Mouse (Mus musculus) stomach, postnatal 0 days (tissue): ENCODE data around the gene Catsperd. TPM values are rescaled to one million over a fixed set of nuclear protein-coding genes. Genes with fewer than 3 reads are reported as not detected.

Source experiments
- ATAC-seq: fragments of 200-750 bp; cut with Nextera tagmentation; 2 replicates; pipeline ENCODE4 v1.8.0; 2017; ENCODE audit not compliant: low FRiP score, low TSS enrichment
- DNase-seq: peaks from one replicate; pipeline ENCODE4 v3.0.0-alpha.2; 2016; ENCODE audit warnings: low spot score
- H3K27ac ChIP-seq: fragments of 300-500 bp; sonication (generic); replicated peaks from 2 replicates; pipeline ENCODE4 v1.5.1; 2014; ENCODE audit warnings: mild to moderate bottlenecking, control low read depth
- H3K27me3 ChIP-seq: fragments of 300-500 bp; sonication (generic); 2 replicates; pipeline ENCODE4 v1.6.1; 2014; ENCODE audit warnings: low read length; ENCODE audit not compliant: control insufficient read depth, insufficient read depth
- H3K36me3 ChIP-seq: fragments of 300-500 bp; sonication (generic); 2 replicates; pipeline ENCODE4 v1.6.1; 2014; ENCODE audit warnings: low read length, mixed read lengths; ENCODE audit not compliant: control insufficient read depth, insufficient read depth
- H3K4me1 ChIP-seq: fragments of 300-500 bp; sonication (generic); replicated peaks from 2 replicates; pipeline ENCODE4 v1.6.1; 2014; ENCODE audit warnings: antibody characterized with exemption; ENCODE audit not compliant: control insufficient read depth, insufficient read depth
- H3K4me2 ChIP-seq: fragments of 300-500 bp; sonication (generic); replicated peaks from 2 replicates; pipeline ENCODE4 v1.6.1; 2014; ENCODE audit warnings: low read depth, mild to moderate bottlenecking, control low read depth, moderate library complexity
- H3K4me3 ChIP-seq: fragments of 300-500 bp; sonication (generic); 2 replicates; pipeline ENCODE4 v1.5.1; 2014; ENCODE audit warnings: low read depth, low read length, control low read depth
- H3K9ac ChIP-seq: fragments of 300-500 bp; sonication (generic); 2 replicates; pipeline ENCODE4 v1.6.1; 2014; ENCODE audit warnings: mild to moderate bottlenecking, low read length, control low read depth, mixed read lengths
- H3K9me3 ChIP-seq: fragments of 300-500 bp; sonication (generic); 2 replicates; pipeline ENCODE4 v1.6.1; 2016; ENCODE audit warnings: low read length; ENCODE audit not compliant: control insufficient read depth
- CTCF ChIP-seq: IDR thresholded peaks from 2 replicates; pipeline ENCODE4 v1.5.1; 2016; ENCODE audit warnings: antibody characterized with exemption, low read depth, mild to moderate bottlenecking, moderate library complexity
- EP300 ChIP-seq: optimal IDR thresholded peaks from 2 replicates; pipeline ENCODE3; 2016; ENCODE audit warnings: antibody characterized with exemption
- WGBS: fragments of 180-500 bp; shearing (Covaris S2); extraction: QIAGEN DNeasy Blood & Tissue Kit; methylation state at CpG from one replicate; pipeline ENCODE4 v1.1.7; 2014; 5-methylcytosine and 5-hydroxymethylcytosine counted together
- polyA plus RNA-seq: library from polyadenylated mRNA; unstranded; fragments of >200 nt; fragmentation: Nextera tagmentation; extraction: Ambion mirVana; gene quantifications from 2 replicates; pipeline ENCODE4 v1.2.1, GENCODE M21; 2015

Gene Catsperd
- polyA plus RNA-seq, 1 experiment from 2014 or later: 0.10 TPM

DNA sequence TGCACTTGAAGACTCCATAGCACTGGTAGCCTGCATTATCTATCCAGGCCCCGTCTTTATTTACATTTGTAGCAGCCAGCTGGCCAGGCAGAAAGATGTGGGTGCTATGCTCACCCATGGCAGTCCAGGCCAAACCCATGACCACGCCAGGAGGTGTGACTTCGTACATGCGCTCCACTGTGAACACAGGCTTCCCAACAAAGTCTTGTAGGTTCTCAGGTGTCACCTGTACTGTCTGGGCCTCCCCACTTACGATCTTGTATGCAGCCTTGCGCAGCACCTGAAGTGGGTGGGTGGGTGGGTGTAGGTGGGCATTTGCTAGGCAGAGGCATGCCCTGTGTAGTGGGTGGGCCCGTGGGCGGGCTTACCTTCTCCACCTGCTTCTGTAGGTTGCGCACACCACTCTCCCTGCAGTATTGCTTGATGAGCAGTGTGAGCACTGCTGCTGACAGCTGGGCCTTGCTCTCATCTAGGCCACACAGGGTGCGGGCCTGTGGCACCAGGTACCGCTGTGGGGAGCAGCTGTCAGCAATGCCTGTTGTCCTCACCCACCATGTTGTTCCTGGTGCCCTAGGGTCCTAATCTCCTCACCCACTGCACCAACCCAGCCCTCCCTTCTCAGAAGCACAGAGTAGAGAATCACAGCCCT, 12.7 kb upstream of the Catsperd start:
- Histone ChIP-seq H3K9me3 (no peaks in the 10 kb centered on the region), H3K4me2 (peak overlapping the region; percentile 77), H3K27me3 (no peaks in the 10 kb centered on the region), H3K36me3 (peaks cover 26% of the 10 kb centered on the region), H3K9ac (peak overlapping the region; percentile 85), H3K27ac (no peak overlapping the region), H3K4me3 (no peak overlapping the region), H3K4me1 (peaks cover 1% of the 10 kb centered on the region; the same call in 1 of the 2 replicates)
- ATAC-seq (peak; percentile 15; the same call in 1 of the 2 replicates), DNase-seq (peak; percentile 62)
- TF ChIP-seq CTCF: no peak
- TF ChIP-seq EP300: no peak
- WGBS: 61% methylated on average over 11 of the region's 11 CpGs

DNA sequence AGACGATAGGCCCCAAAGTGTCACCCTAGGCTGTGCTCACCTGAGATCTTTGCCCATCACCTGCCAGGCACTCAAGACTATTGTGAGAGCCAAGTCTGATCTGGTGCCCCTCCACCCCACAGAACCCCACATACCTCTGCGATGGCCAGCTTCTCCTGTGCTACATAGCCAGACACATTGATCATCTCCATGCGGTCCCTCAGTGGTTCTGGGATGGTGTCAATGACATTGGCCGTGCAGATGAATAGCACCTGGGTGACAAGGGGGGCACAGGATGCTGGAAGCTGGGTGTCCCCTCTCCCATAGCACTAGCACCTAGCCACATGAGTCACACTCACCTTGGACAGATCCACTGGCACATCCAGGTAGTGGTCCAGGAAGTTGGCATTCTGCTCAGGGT, 12.2 kb upstream of the Catsperd start:
- no peak for TF ChIP-seq EP300
- no peak for TF ChIP-seq CTCF
- Histone ChIP-seq H3K4me2 (no peak overlapping the region), H3K4me3 (no peak overlapping the region), H3K4me1 (no peaks in the 10 kb centered on the region; the same call in 1 of the 2 replicates), H3K9me3 (no peaks in the 10 kb centered on the region), H3K27ac (no peak overlapping the region), H3K27me3 (no peaks in the 10 kb centered on the region), H3K36me3 (peaks cover 27% of the 10 kb centered on the region), H3K9ac (no peak overlapping the region)
- WGBS: 83% methylated on average over 4 of the region's 4 CpGs
- DNase-seq (no peak), ATAC-seq (no peak)

DNA sequence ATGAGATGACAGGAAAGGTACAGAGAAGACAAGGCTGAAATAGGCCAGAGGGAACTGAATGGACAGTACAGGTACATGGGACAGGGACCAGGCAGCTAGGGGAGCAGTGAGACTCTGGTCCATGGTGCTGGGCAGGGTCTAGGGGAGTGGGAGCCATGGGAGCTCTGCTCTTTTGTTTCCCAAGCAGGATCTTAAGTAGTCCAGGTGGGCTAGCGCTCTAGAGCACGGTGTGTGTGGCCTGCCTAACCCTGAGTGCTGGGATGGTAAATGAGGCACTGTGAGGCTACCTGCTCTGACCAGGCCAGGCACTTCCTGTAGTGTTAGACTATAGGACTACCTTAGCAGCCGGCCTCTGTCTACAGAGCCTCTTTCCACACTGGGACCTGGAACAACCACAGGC, 11.2 kb upstream of the Catsperd start:
- ATAC-seq (no peak), DNase-seq (no peak)
- H3K9ac ChIP-seq: no peak overlapping the region
- 77% methylated on average over 3 of the region's 3 CpGs for WGBS
- no peaks in the 10 kb centered on the region for H3K27me3 ChIP-seq
- no peaks in the 10 kb centered on the region; the same call in 1 of the 2 replicates for H3K4me1 ChIP-seq
- no peak overlapping the region for H3K4me3 ChIP-seq
- no peaks in the 10 kb centered on the region for H3K9me3 ChIP-seq
- H3K36me3 ChIP-seq: peaks cover 30% of the 10 kb centered on the region
- no peak for TF ChIP-seq CTCF
- TF ChIP-seq EP300: no peak
- H3K27ac ChIP-seq: no peak overlapping the region
- no peak overlapping the region for H3K4me2 ChIP-seq

DNA sequence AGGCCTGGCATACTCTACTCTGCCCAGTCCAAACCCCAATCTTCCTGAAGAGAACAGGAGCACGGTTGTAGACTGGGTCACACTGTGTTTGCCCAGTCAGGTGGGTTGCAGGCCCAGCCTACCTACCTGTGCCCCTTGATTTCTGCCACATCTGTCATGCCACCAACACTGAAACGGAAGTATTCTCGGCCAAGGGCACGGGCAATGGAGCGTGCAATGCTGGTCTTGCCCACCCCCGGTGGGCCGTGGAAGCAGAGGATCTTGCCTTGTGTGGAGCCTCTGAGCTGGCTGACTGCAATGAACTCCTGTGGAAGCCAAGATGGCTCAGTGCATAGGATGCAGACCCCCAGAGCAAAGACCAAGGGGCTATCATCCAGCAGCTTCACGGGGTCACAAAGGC, 10.3 kb upstream of the Catsperd start:
- H3K4me2 ChIP-seq: no peak overlapping the region
- H3K27ac ChIP-seq: no peak overlapping the region
- no peak overlapping the region for H3K4me3 ChIP-seq
- 82% methylated on average over 8 of the region's 8 CpGs for WGBS
- TF ChIP-seq CTCF (no peak), EP300 (no peak)
- no peaks in the 10 kb centered on the region; the same call in 1 of the 2 replicates for H3K4me1 ChIP-seq
- H3K27me3 ChIP-seq: no peaks in the 10 kb centered on the region
- no peak for ATAC-seq
- peaks cover 35% of the 10 kb centered on the region for H3K36me3 ChIP-seq
- no peaks in the 10 kb centered on the region for H3K9me3 ChIP-seq
- no peak for DNase-seq
- H3K9ac ChIP-seq: no peak overlapping the region

DNA sequence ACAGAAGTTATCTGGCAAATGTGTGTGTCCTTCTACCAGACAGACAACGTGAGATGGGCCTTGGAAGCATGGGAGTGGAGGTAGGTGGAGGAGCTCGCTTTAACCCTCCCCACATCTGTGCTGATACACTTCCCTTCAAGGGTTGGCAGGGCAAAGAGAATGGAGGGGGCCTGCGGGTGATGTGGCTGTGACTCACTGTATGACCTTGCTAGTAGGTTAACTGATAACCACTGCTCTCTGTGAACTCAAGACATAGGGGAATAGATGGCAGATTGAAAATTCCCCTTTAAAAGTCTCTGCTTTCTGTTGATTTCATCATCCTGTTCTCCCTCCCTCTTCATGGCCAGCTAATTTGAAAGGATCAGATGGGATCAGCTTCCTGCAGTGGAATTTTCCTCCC, 2.4 kb upstream of the Catsperd start:
- DNase-seq: no peak
- no peaks in the 10 kb centered on the region for H3K27me3 ChIP-seq
- WGBS: 66% methylated on average over 3 of the region's 3 CpGs
- H3K4me1 ChIP-seq: peaks cover 4% of the 10 kb centered on the region; the same call in 1 of the 2 replicates
- no peak overlapping the region for H3K27ac ChIP-seq
- no peak overlapping the region for H3K4me3 ChIP-seq
- H3K4me2 ChIP-seq: peak overlapping the region; percentile 95; the same call in 1 of the 2 replicates
- H3K9me3 ChIP-seq: no peaks in the 10 kb centered on the region
- no peak for TF ChIP-seq CTCF
- TF ChIP-seq EP300: no peak
- no peak overlapping the region for H3K9ac ChIP-seq
- no peak for ATAC-seq
- peaks cover 8% of the 10 kb centered on the region; the same call in 1 of the 2 replicates for H3K36me3 ChIP-seq

DNA sequence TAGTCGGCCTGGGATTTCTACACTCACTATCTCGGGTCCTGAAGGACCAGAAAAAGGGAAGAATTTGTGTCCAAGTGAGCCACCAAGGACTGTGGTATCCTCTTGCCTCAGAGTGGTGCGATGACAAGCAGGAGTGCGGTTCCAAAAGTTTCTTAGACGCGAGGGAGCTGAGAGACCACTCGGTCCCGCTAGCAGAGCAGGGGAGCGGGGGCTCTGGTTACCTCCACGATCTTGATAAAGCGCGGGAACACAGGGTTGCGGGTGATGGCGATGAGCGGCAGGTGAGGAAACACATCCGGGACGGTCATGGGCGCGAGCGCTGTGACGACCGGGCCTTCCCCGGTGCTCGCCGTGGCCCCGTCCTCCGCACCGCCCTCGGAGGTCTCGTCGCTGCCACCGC, 1.7 kb upstream of the Catsperd start:
- H3K36me3 ChIP-seq: peaks cover 8% of the 10 kb centered on the region; the same call in 1 of the 2 replicates
- H3K9me3 ChIP-seq: no peaks in the 10 kb centered on the region
- ATAC-seq (no peak; the same call in 1 of the 2 replicates), DNase-seq (no peak)
- peak overlapping the region; percentile 95 for H3K4me2 ChIP-seq
- H3K27me3 ChIP-seq: no peaks in the 10 kb centered on the region
- peaks cover 4% of the 10 kb centered on the region; the same call in 1 of the 2 replicates for H3K4me1 ChIP-seq
- 0% methylated on average over 31 of the region's 32 CpGs for WGBS
- TF ChIP-seq EP300 (no peak), CTCF (no peak)
- H3K27ac ChIP-seq: peak overlapping the region; percentile 78
- H3K9ac ChIP-seq: peak overlapping the region; percentile 88
- H3K4me3 ChIP-seq: peak overlapping the region; percentile 94
